In the genomic region with DNA sequence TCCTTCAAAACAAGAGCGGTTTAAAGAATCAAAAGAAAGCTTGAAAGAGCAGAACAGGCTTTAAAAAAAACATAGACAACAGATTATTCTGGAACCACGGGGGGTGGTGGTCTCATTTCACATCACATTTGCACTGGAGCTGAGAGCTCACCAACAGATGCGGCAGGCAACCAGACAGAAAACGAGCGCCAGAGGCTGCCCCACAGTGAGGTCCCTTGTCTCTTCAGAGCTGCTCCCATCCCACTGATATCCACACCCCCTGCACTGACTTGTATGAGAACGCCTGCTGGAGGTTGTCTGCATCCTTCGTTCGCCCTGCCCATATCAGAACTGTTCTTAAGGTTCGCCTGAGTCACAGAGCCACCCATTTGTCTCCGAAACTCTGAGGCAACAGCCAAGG, we compare ENCODE assay signal across 12 mouse cellular contexts.
DNase-seq lines count a peak whose midpoint lies in the region; ATAC-seq lines count a peak whose summit lies in the region.
"Had no signal": no experiment of that assay in that cellular context is flagged by ENCODE, and none has a peak within 500 bp of the region (broad histone marks: within the 10 kb centered on the region; RNA-seq: fewer than 3 reads in every experiment).

No protein-coding gene starts in this region.

- no peak for ATAC-seq in forebrain, embryonic 14.5 days
- no peak for ATAC-seq in midbrain, embryonic 12.5 days (ENCODE audit: low FRiP score, low read depth)

- peaks cover 30% of the 10 kb centered on the region for H3K4me1 ChIP-seq in forebrain, embryonic 14.5 days (ENCODE audit: control insufficient read depth, insufficient read depth, low read length)
- peaks cover 35% of the 10 kb centered on the region for H3K4me1 ChIP-seq in midbrain, embryonic 12.5 days

- no peak overlapping the region for H3K4me3 ChIP-seq in forebrain, embryonic 14.5 days (ENCODE audit: low read depth, low read length)
- no peak overlapping the region for H3K4me3 ChIP-seq in midbrain, embryonic 12.5 days
- H3K4me3 ChIP-seq: heart, adult 2 months; limb, embryonic 15.5 days had no signal

- no peaks in the 10 kb centered on the region for H3K9me3 ChIP-seq in forebrain, embryonic 14.5 days (replicated peaks; ENCODE audit: control insufficient read depth, low read length)
- H3K9me3 ChIP-seq in midbrain, embryonic 12.5 days = no peaks in the 10 kb centered on the region
- H3K9me3 ChIP-seq: limb, embryonic 15.5 days had no signal

- H3K9ac ChIP-seq in forebrain, embryonic 14.5 days (ENCODE audit: low read length) = 0 out of 2 replicates have a peak overlapping the region, but pooled peaks have one; percentile 18
- no peak overlapping the region for H3K9ac ChIP-seq in midbrain, embryonic 12.5 days (replicated peaks)
- H3K9ac ChIP-seq: limb, embryonic 15.5 days had no signal

- H3K27ac ChIP-seq in forebrain, embryonic 14.5 days (ENCODE audit: low read depth, low read length) = peak overlapping the region; percentile 55; the same call in 1 of the 2 replicates
- H3K27ac ChIP-seq in midbrain, embryonic 12.5 days (replicated peaks) = 0 out of 2 replicates have a peak overlapping the region, but pooled peaks have one; percentile 20
- H3K27ac ChIP-seq: heart, adult 2 months; limb, embryonic 15.5 days had no signal

- 0 out of 2 replicates have a peak, but pooled peaks cover 3% of the 10 kb centered on the region for H3K36me3 ChIP-seq in forebrain, embryonic 14.5 days (ENCODE audit: control insufficient read depth, insufficient read depth, low read length)
- no peaks in the 10 kb centered on the region for H3K36me3 ChIP-seq in midbrain, embryonic 12.5 days
- H3K36me3 ChIP-seq: limb, embryonic 15.5 days had no signal

- WGBS in forebrain, embryonic 14.5 days = 30% methylated on average over 10 of the region's 10 CpGs
- 35% methylated on average over 10 of the region's 10 CpGs for WGBS in midbrain, embryonic 12.5 days

- H3K27me3 ChIP-seq in forebrain, embryonic 14.5 days (replicated peaks; ENCODE audit: control insufficient read depth, insufficient read depth, low read length) = no peaks in the 10 kb centered on the region
- H3K27me3 ChIP-seq in midbrain, embryonic 12.5 days = no peaks in the 10 kb centered on the region; the same call in 1 of the 2 replicates
- H3K27me3 ChIP-seq: limb, embryonic 15.5 days had no signal

- peak; percentile 32 for DNase-seq in embryo, embryonic 10 days (ENCODE audit: low spot score)
- no peak for DNase-seq in embryo, embryonic 9.5 days (ENCODE audit: extremely low spot score)
- DNase-seq in brain, adult 2 months (ENCODE audit: low read depth, low spot score) = peak; percentile 36
- peak; percentile 46 for DNase-seq in forebrain, embryonic 14.5 days (ENCODE audit: low spot score)
- no peak for DNase-seq in lung, postnatal 25 days (ENCODE audit: low spot score)
- DNase-seq in kidney, postnatal 10 days = no peak
- DNase-seq in kidney, adult 11 months = no peak
- DNase-seq: cerebellum, adult 8-10 months; heart, adult 2 months; heart, postnatal 36 days had no signal

- H3K4me2 ChIP-seq in forebrain, embryonic 14.5 days (ENCODE audit: low read length) = 0 out of 2 replicates have a peak overlapping the region, but pooled peaks have one; percentile 10
- H3K4me2 ChIP-seq in midbrain, embryonic 12.5 days (replicated peaks) = no peak overlapping the region
- H3K4me2 ChIP-seq: limb, embryonic 15.5 days had no signal

Comparison
In these comparisons a context has a peak if more than half of its experiments do, and no peak if none do; other contexts are left out.
1. DNase-seq: peak in embryo, embryonic 10 days (single experiment), brain, adult 2 months (single experiment) and forebrain, embryonic 14.5 days (single experiment); none in embryo, embryonic 9.5 days (single experiment), lung, postnatal 25 days (single experiment), kidney, postnatal 10 days (single experiment) and kidney, adult 11 months (single experiment).